Mouse (Mus musculus): ENCODE measurements around the gene Epc2.

Gene Epc2

GRCm38 (mm10) chr2:49450931-49451636 lies at the start of gene Epc2:
Epc2 (plus strand) TSS chr2:49451486.
- DNase-seq (ENCODE audit: low spot score in 2 of 2), result peak; percentile 67 to 79

GRCm38 (mm10) chr2:49405954-49406353 lies 45.3 kb upstream of the Epc2 start:
- DNase-seq (ENCODE audit: low spot score in 2 of 2), result no peak

GRCm38 (mm10) chr2:49411685-49412084 lies 39.6 kb upstream of the Epc2 start:
- DNase-seq (ENCODE audit: low spot score in 2 of 2), result no peak

- no peak for DNase-seq (ENCODE audit: low spot score in 2 of 2)
These were observed 38.7 kb upstream of the Epc2 start for GRCm38 (mm10) chr2:49412576-49412975.

GRCm38 (mm10) chr2:49415868-49416267 lies 35.4 kb upstream of the Epc2 start:
- no peak for DNase-seq (ENCODE audit: low spot score in 2 of 2)

- DNase-seq (ENCODE audit: low spot score in 2 of 2), result no peak
These were observed 34.2 kb upstream of the Epc2 start for GRCm38 (mm10) chr2:49417018-49417604.

- no peak for DNase-seq (ENCODE audit: low spot score in 2 of 2)
These were observed 30.9 kb upstream of the Epc2 start for GRCm38 (mm10) chr2:49420396-49420795.

GRCm38 (mm10) chr2:49423857-49424256 lies 27.4 kb upstream of the Epc2 start:
- DNase-seq (ENCODE audit: low spot score in 2 of 2), result no peak

- DNase-seq (ENCODE audit: low spot score in 2 of 2), result no peak
These were observed 26.5 kb upstream of the Epc2 start for GRCm38 (mm10) chr2:49424788-49425187.

- no peak for DNase-seq (ENCODE audit: low spot score in 2 of 2)
These were observed 25.1 kb upstream of the Epc2 start for GRCm38 (mm10) chr2:49426175-49426574.

- no peak for DNase-seq (ENCODE audit: low spot score in 2 of 2)
These were observed 20.3 kb upstream of the Epc2 start for GRCm38 (mm10) chr2:49431015-49431414.

- no peak for DNase-seq (ENCODE audit: low spot score in 2 of 2)
These were observed 18.1 kb upstream of the Epc2 start for GRCm38 (mm10) chr2:49433211-49433610.

- DNase-seq (ENCODE audit: low spot score in 2 of 2), result no peak
These were observed 5.0 kb upstream of the Epc2 start for GRCm38 (mm10) chr2:49446238-49446637.

- no peak for DNase-seq (ENCODE audit: low spot score in 2 of 2)
These were observed 3.5 kb upstream of the Epc2 start for GRCm38 (mm10) chr2:49447586-49448475.

GRCm38 (mm10) chr2:49450467-49450866 lies 819 bp upstream of the Epc2 start:
- no peak for DNase-seq (ENCODE audit: low spot score in 2 of 2)

- DNase-seq (ENCODE audit: low spot score in 2 of 2), result peak; percentile 90 to 92
These were observed 438 bp downstream of the Epc2 start for GRCm38 (mm10) chr2:49451637-49452211.

GRCm38 (mm10) chr2:49452451-49453081 lies 1.3 kb downstream of the Epc2 start:
- peak; percentile 33 to 36 for DNase-seq (ENCODE audit: low spot score in 2 of 2)

GRCm38 (mm10) chr2:49457797-49458196 lies 6.5 kb downstream of the Epc2 start:
- no peak for DNase-seq (ENCODE audit: low spot score in 2 of 2)

GRCm38 (mm10) chr2:49465672-49466222 lies 14.5 kb downstream of the Epc2 start:
- DNase-seq (ENCODE audit: low spot score in 2 of 2), result no peak

GRCm38 (mm10) chr2:49467038-49467437 lies 15.8 kb downstream of the Epc2 start:
- no peak for DNase-seq (ENCODE audit: low spot score in 2 of 2)

GRCm38 (mm10) chr2:49471188-49471587 lies 19.9 kb downstream of the Epc2 start:
- no peak for DNase-seq (ENCODE audit: low spot score in 2 of 2)
